Mouse (Mus musculus) brain, embryonic 14.5 days (tissue): ENCODE data around the gene Slc38a9.

ENCODE experiments used
- CTCF ChIP-seq: fragments of 200-500 bp; IDR thresholded peaks from 2 replicates; pipeline ENCODE4 v1.5.1; 2012; ENCODE audit warnings: inconsistent platforms, mild to moderate bottlenecking, moderate library complexity, borderline replicate concordance; ENCODE audit not compliant: insufficient read depth, insufficient read length; ENCODE audit errors: extremely low read depth
- POLR2A ChIP-seq: fragments of 200-500 bp; IDR thresholded peaks from 2 replicates; pipeline ENCODE4 v1.6.1; 2012; ENCODE audit warnings: mild to moderate bottlenecking, inconsistent platforms, borderline replicate concordance; ENCODE audit not compliant: poor library complexity, insufficient read depth, insufficient read length, severe bottlenecking; ENCODE audit errors: extremely low read depth

- TF ChIP-seq CTCF (no peak), POLR2A (no peak)
Observed at GRCm38 (mm10) chr13:112761787-112762186, 101.2 kb downstream of the Slc38a9 start.
